Comparison of ENCODE assay signal across 25 mouse cellular contexts in genomic region chr19:40728213-40728612, GRCm38 (mm10). TPM values are rescaled to one million over a fixed set of nuclear protein-coding genes. Genes with fewer than 3 reads are reported as not detected.
"Had no signal": no experiment of that assay in that cellular context is flagged by ENCODE, and none has a peak within 500 bp of the region (broad histone marks: within the 10 kb centered on the region; RNA-seq: fewer than 3 reads in every experiment).

No protein-coding gene starts in this region.

- ATAC-seq: midbrain, embryonic 13.5 days; midbrain, embryonic 16.5 days had no signal

- H3K9me3 ChIP-seq: kidney, embryonic 15.5 days; limb, embryonic 13.5 days; liver, embryonic 13.5 days; lung, embryonic 15.5 days; megakaryocyte, embryonic 14.5 days; midbrain, embryonic 10.5 days; midbrain, embryonic 13.5 days; neural tube, embryonic 13.5 days; stomach, embryonic 15.5 days had no signal

- H3K36me3 ChIP-seq: kidney, embryonic 15.5 days; limb, embryonic 13.5 days; liver, embryonic 13.5 days; lung, embryonic 15.5 days; midbrain, embryonic 10.5 days; neural tube, embryonic 13.5 days; stomach, embryonic 15.5 days had no signal

- H3K27me3 ChIP-seq: kidney, embryonic 15.5 days; limb, embryonic 13.5 days; liver, embryonic 13.5 days; lung, embryonic 15.5 days; midbrain, embryonic 13.5 days; neural tube, embryonic 13.5 days; stomach, embryonic 15.5 days had no signal

- H3K9ac ChIP-seq: kidney, embryonic 15.5 days; limb, embryonic 13.5 days; liver, embryonic 13.5 days; lung, embryonic 15.5 days; midbrain, embryonic 13.5 days; neural tube, embryonic 13.5 days; stomach, embryonic 15.5 days had no signal

- H3K4me3 ChIP-seq: kidney, embryonic 15.5 days; left cerebral cortex, adult 2 months; limb, embryonic 13.5 days; liver, embryonic 13.5 days; lung, embryonic 15.5 days; midbrain, embryonic 10.5 days; midbrain, embryonic 13.5 days; myocyte; neural tube, embryonic 13.5 days; stomach, embryonic 15.5 days had no signal

- H3K4me1 ChIP-seq: liver, embryonic 13.5 days; midbrain, embryonic 10.5 days; midbrain, embryonic 13.5 days; neural tube, embryonic 13.5 days; stomach, embryonic 15.5 days had no signal

- H3K4me2 ChIP-seq: kidney, embryonic 15.5 days; limb, embryonic 13.5 days; liver, embryonic 13.5 days; lung, embryonic 15.5 days; midbrain, embryonic 13.5 days; neural tube, embryonic 13.5 days; stomach, embryonic 15.5 days had no signal

- H3K27ac ChIP-seq: kidney, embryonic 15.5 days; left cerebral cortex, adult 2 months; limb, embryonic 13.5 days; liver, embryonic 13.5 days; lung, embryonic 15.5 days; midbrain, embryonic 10.5 days; midbrain, embryonic 13.5 days; neural tube, embryonic 13.5 days; stomach, embryonic 15.5 days had no signal

- DNase-seq: kidney, adult 8-10 months; kidney, postnatal 10 days; kidney, postnatal 36 days; layer of hippocampus, postnatal 36 days; left cerebral cortex, postnatal 4 days; liver; liver, embryonic 13.5 days; lung, postnatal 4 days; retina, postnatal 1 day; right cerebral cortex, postnatal 25 days; spleen, adult 18-20 months; thymus, adult 18-20 months; thymus, postnatal 36 days had no signal

RNA-seq across cellular contexts. Expression of gene Cc2d2b, which starts 20.3 kb away (rescaled TPM):
- total RNA-seq: monocyte, adult 5-6 weeks had no signal
- polyA plus RNA-seq: myocyte; neural tube, embryonic 13.5 days had no signal
